Mouse (Mus musculus) CH12.LX (cell line): ENCODE data around the gene Ccdc136.

Experiments used
- CHD1 ChIP-seq: IDR thresholded peaks from 2 replicates; pipeline ENCODE4 v1.6.1; 2012; ENCODE audit warnings: low read depth, low read length, improper control_type of control experiment, inconsistent platforms
- CTCF ChIP-seq, 2 experiments: IDR thresholded peaks in 1 of 2; conservative IDR thresholded peaks in 1 of 2; 2 replicates each; pipeline ENCODE4 v1.5.1; 2011 to 2012; ENCODE audit warnings: low read depth in 2 of 2, low read length in 2 of 2, improper control_type of control experiment in 1 of 2, inconsistent platforms in 1 of 2, mild to moderate bottlenecking in 1 of 2, moderate library complexity in 1 of 2
- EP300 ChIP-seq: IDR thresholded peaks from 2 replicates; pipeline ENCODE4 v1.6.1; 2011; ENCODE audit warnings: low read length, improper control_type of control experiment
- GABPA ChIP-seq: IDR thresholded peaks from 2 replicates; pipeline ENCODE4 v1.6.1; 2012; ENCODE audit warnings: low read depth, low read length, improper control_type of control experiment, inconsistent platforms; ENCODE audit not compliant: insufficient replicate concordance
- HCFC1 ChIP-seq: IDR thresholded peaks from 2 replicates; pipeline ENCODE4 v1.6.1; 2012; ENCODE audit warnings: low read depth, mild to moderate bottlenecking, inconsistent platforms, low read length, improper control_type of control experiment
- JUND ChIP-seq: conservative IDR thresholded peaks from 2 replicates; pipeline ENCODE4 v1.6.1; 2011; ENCODE audit warnings: low read depth, low read length, improper control_type of control experiment
- MAFK ChIP-seq: IDR thresholded peaks from 2 replicates; pipeline ENCODE4 v1.6.1; 2011; ENCODE audit warnings: low read length, improper control_type of control experiment; ENCODE audit not compliant: insufficient replicate concordance
- MAX ChIP-seq: IDR thresholded peaks from 2 replicates; pipeline ENCODE4 v1.6.1; 2011; ENCODE audit warnings: low read length, improper control_type of control experiment
- MAZ ChIP-seq: IDR thresholded peaks from 2 replicates; pipeline ENCODE4 v1.6.1; 2012; ENCODE audit warnings: low read depth, mild to moderate bottlenecking, inconsistent platforms, low read length, improper control_type of control experiment, moderate library complexity
- POLR2A ChIP-seq: IDR thresholded peaks from 2 replicates; pipeline ENCODE4 v1.6.1; 2011; ENCODE audit warnings: low read depth, mild to moderate bottlenecking, improper control_type of control experiment, low read length
- RAD21 ChIP-seq: IDR thresholded peaks from 2 replicates; pipeline ENCODE4 v1.6.1; 2011; ENCODE audit warnings: low read depth, mild to moderate bottlenecking, low read length, improper control_type of control experiment, moderate library complexity
- RCOR1 ChIP-seq: conservative IDR thresholded peaks from 2 replicates; pipeline ENCODE4 v1.6.1; 2012; ENCODE audit warnings: low read depth, mild to moderate bottlenecking, inconsistent platforms, low read length, improper control_type of control experiment
- TBP ChIP-seq: conservative IDR thresholded peaks from 2 replicates; pipeline ENCODE4 v1.6.1; 2011; ENCODE audit warnings: low read depth, low read length, improper control_type of control experiment
- TCF12 ChIP-seq: IDR thresholded peaks from 2 replicates; pipeline ENCODE4 v1.6.1; 2014; ENCODE audit warnings: low read depth, mild to moderate bottlenecking, inconsistent platforms, low read length, improper control_type of control experiment

DNA sequence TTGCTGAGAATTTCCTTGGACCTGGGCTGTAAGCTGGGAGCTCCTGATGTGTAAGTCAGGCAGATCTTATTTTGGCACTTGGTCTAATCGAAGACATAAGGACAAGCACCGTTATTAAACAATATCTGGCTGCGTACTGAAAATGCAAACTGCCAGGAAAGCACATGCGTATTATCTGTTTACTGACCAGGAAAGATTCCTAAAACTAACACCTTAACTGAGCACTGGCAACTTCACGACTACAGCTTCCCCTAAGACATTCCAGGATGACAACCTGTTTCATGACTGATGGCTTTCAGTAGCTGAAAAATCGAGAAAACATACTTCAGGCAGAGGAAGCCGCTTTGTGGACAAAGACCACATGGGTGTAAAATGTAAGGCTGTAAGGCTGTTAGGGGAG lies 48.9 kb upstream of the Ccdc136 start:
- no peak for TF ChIP-seq JUND
- no peak for TF ChIP-seq MAX
- TF ChIP-seq EP300: no peak
- no peak for TF ChIP-seq MAFK
- no peak for TF ChIP-seq MAZ
- TF ChIP-seq CHD1: no peak
- TF ChIP-seq CTCF (conservative IDR thresholded peaks at IDR 0.05 in 1 of 2, IDR thresholded peaks at IDR 0.05 in 1 of 2; ENCODE audit: low read depth in 2 of 2, low read length in 2 of 2): no peak
- no peak for TF ChIP-seq RCOR1
- TF ChIP-seq GABPA: no peak
- no peak for TF ChIP-seq POLR2A
- no peak for TF ChIP-seq TBP
- no peak for TF ChIP-seq HCFC1
- no peak for TF ChIP-seq RAD21
- no peak for TF ChIP-seq TCF12
